Mouse (Mus musculus) central nervous system, embryonic 18 days (tissue): ENCODE data around the gene Isg20. TPM values are rescaled to one million over a fixed set of nuclear protein-coding genes. Genes with fewer than 3 reads are reported as not detected.

ENCODE experiments used
- polyA plus RNA-seq: library from polyadenylated mRNA; depleted of rRNA; stranded (reverse); fragments of >200 nt; gene quantifications from 2 replicates; pipeline ENCODE4 v1.2.3, GENCODE M21; 2012; rRNA removed

Isg20 gene
- 1.8 and 2.4 TPM in 2 replicates for polyA plus RNA-seq

DNA sequence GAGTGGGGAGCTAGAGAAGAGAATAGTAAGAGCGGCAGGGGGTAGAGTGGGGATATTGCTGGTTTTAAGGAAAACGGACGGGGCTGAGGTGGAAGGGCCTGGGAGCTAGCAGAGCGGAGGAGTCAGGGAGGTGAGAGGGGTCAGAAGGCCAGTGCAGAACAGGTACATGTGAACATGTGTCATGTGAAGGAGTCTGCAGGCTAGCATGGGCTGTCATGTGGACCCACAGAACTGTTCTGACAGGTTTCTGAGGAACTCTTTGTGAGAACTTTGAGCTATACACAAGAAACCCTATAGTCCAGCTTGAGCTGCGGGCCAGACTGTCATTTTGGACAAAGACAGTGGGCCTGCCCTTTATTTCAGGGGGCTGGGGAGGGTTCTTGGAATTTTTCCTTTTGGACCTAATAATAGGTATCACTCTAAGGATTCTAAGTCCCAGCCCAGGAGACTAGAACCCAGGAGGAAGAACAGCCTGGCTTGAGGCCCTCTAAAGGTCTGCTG, at the start of gene Isg20:
Isg20 (plus strand) TSS at position 451 of the 501 bp plus-strand sequence.

DNA sequence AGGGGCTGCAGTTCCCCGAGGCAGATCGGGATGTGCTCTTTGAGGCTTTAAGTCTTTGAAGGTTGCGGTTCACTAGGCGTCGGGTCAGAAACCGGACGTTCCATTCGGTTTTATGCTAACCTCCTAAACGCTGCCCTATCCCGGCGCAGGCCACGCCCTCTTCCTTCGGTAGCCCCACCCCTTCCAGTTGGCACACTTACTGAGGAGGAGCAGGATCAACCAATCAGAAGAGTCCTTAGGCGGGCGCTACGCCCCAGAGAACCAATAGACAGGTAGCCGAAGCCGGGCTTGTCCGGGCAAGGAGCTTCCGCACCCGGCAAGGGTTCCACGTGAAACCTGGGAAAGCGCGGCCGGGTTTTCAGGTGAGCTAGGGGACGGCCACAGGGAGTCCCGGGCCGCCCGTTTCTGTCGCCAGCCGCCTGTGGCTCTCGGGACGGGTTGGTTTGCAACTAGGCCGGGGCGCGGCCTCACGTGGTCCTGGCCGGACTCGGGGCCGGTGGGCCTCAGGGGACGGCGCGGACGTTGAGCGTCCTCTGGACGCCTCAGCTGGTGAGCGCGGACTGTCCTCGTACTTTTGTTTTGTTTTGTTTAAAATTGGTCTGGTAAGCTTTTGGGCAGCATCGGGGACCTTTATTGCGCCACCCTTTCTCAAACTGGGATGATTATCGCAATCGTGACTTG, 17.4 kb upstream of the Isg20 start, which contains the start of gene Aen:
Aen (plus strand) TSS at position 202 of the 681 bp plus-strand sequence.

Other genes with a start within 250 kb of the Isg20 start
- gene Ntrk3, start 175.4 kb upstream of the Isg20 start, polyA plus RNA-seq: 66.8 and 67.4 TPM in 2 replicates
- 75.8 and 83.0 TPM in 2 replicates for gene Mrps11, start 130.3 kb upstream of the Isg20 start, polyA plus RNA-seq
- gene Mrpl46, start 129.9 kb upstream of the Isg20 start, polyA plus RNA-seq: 29.6 and 32.0 TPM in 2 replicates
- 12.7 and 13.1 TPM in 2 replicates for gene Det1, start 66.2 kb upstream of the Isg20 start, polyA plus RNA-seq
- 38.1 and 39.4 TPM in 2 replicates for gene Aen, start 17.6 kb upstream of the Isg20 start, polyA plus RNA-seq
- 0.53 and 3.2 TPM in 2 replicates for gene Acan, start 140.1 kb downstream of the Isg20 start, polyA plus RNA-seq
- 2.5 and 2.7 TPM in 2 replicates for gene Hapln3, start 217.6 kb downstream of the Isg20 start, polyA plus RNA-seq
- 173 and 184 TPM in 2 replicates for gene Mfge8, start 235.6 kb downstream of the Isg20 start, polyA plus RNA-seq